Mouse (Mus musculus): ENCODE data around the gene Slc22a5. TPM values are rescaled to one million over a fixed set of nuclear protein-coding genes. Genes with fewer than 3 reads are reported as not detected.
A peak's percentile ranks its signal among the peaks of the same experiment; 100 is the strongest.
"Not testable (repeated sequence)": the region's sequence is repeated elsewhere in the genome, so short reads cannot be mapped to it uniquely, and the experiment has no call there.

Gene Slc22a5
- polyA plus RNA-seq, 1 experiment from 2014 or later = 9.4 TPM

DNA sequence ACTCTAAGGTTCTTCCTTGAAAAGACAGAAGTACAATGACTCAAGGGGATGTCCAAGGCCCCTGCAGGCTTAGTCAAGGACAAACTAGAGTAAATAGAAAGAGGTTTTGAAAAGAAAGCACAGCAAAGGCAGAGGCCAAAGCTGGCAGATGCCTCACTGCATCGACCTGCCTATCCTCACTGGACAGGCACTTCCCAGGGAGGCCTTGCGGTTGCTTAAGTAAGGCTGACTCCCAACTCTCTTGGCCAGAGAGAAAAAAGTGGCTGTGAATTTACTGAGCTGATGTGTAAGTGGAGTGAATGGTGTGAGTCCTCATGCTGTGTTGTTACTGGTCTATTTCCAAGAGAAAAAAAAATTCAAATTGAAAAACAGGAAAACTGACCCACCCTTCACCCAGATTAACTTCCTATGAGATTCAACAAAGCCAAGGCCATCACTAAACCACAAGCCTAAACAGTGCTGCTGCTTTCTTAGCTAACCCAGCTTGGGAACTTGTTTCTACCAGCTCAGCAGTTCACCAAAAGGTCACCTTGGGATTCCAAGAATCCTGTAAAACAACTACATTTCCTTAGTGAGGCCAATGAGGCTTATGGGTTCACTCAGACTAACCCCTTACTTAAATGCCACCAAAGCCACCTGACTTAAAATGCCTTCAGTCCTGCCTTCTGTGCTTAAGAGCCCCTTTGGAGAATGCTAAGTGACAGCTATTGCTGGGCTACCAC is 19.5 kb downstream of the Slc22a5 start:
- no peaks in the 10 kb centered on the region for H3K9me3 ChIP-seq (replicated peaks; ENCODE audit: control insufficient read depth, low read length)
- H3K36me3 ChIP-seq (ENCODE audit: control insufficient read depth, insufficient read depth, low read length) = no peaks in the 10 kb centered on the region
- no peaks in the 10 kb centered on the region for H3K4me1 ChIP-seq (ENCODE audit: control insufficient read depth, insufficient read depth, low read length)
- H3K27ac ChIP-seq (ENCODE audit: low read length) = 0 out of 2 replicates have a peak overlapping the region, but pooled peaks have one; percentile 22
- H3K4me3 ChIP-seq (replicated peaks; ENCODE audit: low read length) = no peak overlapping the region
- no peak for ATAC-seq (ENCODE audit: insufficient read depth, low FRiP score)
- no peaks in the 10 kb centered on the region for H3K27me3 ChIP-seq (ENCODE audit: control insufficient read depth, insufficient read depth, low read length)
- 89% methylated on average over 2 of the region's 2 CpGs for WGBS
- no peak overlapping the region for H3K4me2 ChIP-seq (ENCODE audit: low read depth, low read length)
- H3K9ac ChIP-seq (ENCODE audit: low read length) = no peak overlapping the region

DNA sequence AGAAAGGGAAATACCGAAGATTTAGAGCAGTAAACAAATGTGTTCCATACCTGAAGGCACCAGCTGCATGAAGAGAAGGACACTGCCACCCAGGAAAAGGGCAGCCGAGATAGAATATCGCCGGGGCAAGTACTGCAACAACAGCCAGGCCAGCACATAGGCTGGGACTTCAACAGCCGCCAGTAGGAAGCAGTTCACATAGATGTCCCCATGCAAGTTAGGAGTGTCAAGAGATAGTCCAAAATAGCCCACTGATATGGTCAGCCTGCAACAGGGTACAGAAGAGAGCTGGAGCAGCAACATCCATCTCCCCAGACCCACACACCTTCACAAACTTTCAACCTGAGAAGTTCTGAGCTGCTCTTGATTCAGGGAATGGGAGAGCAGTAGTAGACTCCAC is 22.3 kb downstream of the Slc22a5 start:
- Histone ChIP-seq H3K27me3 (ENCODE audit: control insufficient read depth, insufficient read depth, low read length) (no peaks in the 10 kb centered on the region), H3K4me2 (ENCODE audit: low read depth, low read length) (no peak overlapping the region), H3K4me1 (ENCODE audit: control insufficient read depth, insufficient read depth, low read length) (no peaks in the 10 kb centered on the region), H3K4me3 (replicated peaks; ENCODE audit: low read length) (no peak overlapping the region), H3K9me3 (replicated peaks; ENCODE audit: control insufficient read depth, low read length) (no peaks in the 10 kb centered on the region), H3K9ac (ENCODE audit: low read length) (no peak overlapping the region), H3K36me3 (ENCODE audit: control insufficient read depth, insufficient read depth, low read length) (no peaks in the 10 kb centered on the region), H3K27ac (ENCODE audit: low read length) (no peak overlapping the region)
- 89% methylated on average over 5 of the region's 5 CpGs for WGBS
- ATAC-seq (ENCODE audit: insufficient read depth, low FRiP score) = no peak

DNA sequence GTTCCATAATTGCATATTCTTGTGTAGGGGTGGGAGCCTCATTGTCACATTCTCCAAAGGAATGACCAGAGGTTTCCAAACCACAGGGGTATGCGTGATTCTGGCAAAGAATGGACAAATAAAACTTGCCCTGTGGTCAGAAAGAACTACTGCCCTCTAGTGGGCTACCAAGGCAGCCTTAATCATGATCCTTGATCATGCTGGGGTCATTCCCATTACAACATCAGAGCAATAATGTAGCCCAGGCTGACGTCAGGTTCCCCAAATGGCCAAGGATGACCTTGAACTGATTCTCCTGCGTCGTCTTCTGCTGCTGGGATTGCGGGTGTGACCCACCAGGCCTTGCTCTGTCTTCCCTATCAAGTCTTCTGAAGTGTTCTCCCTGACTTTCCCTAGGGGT is 23.1 kb downstream of the Slc22a5 start:
- not testable (repeated sequence) for ATAC-seq (ENCODE audit: insufficient read depth, low FRiP score); H3K27me3 ChIP-seq (ENCODE audit: control insufficient read depth, insufficient read depth, low read length); H3K36me3 ChIP-seq (ENCODE audit: control insufficient read depth, insufficient read depth, low read length); H3K4me3 ChIP-seq (replicated peaks; ENCODE audit: low read length); H3K9me3 ChIP-seq (replicated peaks; ENCODE audit: control insufficient read depth, low read length); H3K4me2 ChIP-seq (ENCODE audit: low read depth, low read length); H3K27ac ChIP-seq (ENCODE audit: low read length); H3K9ac ChIP-seq (ENCODE audit: low read length); H3K4me1 ChIP-seq (ENCODE audit: control insufficient read depth, insufficient read depth, low read length)
- WGBS = 40% methylated on average over 5 of the region's 5 CpGs

DNA sequence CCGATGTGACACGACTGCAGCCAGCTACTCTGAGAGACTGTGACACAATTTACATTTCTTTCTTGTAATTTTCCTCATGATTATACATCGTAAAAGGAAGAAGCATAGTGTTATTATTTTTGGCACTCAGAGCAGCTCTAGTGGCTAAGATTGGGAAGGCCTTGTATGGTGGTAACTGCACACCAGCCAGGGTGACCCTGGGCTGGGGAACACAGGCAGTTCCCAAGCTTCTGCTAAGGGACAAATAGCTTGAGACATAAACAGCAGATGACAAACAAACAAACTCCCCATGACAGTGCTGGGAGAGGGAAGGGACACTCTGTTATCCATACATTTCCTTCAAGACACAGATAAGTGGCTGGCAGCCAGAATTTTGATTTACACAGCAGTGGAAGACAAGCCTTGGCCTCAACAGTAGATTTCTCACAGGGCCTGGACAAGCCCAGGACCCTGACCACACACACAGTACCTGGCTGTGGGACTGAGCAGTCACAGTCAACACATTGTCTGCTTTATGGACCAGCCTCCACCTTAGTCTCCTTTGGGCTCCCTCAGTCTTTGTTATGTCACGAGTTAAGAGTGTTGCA is 26.6 kb downstream of the Slc22a5 start:
- not testable (repeated sequence) for H3K36me3 ChIP-seq (ENCODE audit: control insufficient read depth, insufficient read depth, low read length); H3K9ac ChIP-seq (ENCODE audit: low read length); ATAC-seq (ENCODE audit: insufficient read depth, low FRiP score); H3K27me3 ChIP-seq (ENCODE audit: control insufficient read depth, insufficient read depth, low read length); H3K4me2 ChIP-seq (ENCODE audit: low read depth, low read length); H3K4me3 ChIP-seq (replicated peaks; ENCODE audit: low read length); H3K9me3 ChIP-seq (replicated peaks; ENCODE audit: control insufficient read depth, low read length); H3K27ac ChIP-seq (ENCODE audit: low read length); H3K4me1 ChIP-seq (ENCODE audit: control insufficient read depth, insufficient read depth, low read length)
- 75% methylated on average over 1 of the region's 4 CpGs for WGBS

DNA sequence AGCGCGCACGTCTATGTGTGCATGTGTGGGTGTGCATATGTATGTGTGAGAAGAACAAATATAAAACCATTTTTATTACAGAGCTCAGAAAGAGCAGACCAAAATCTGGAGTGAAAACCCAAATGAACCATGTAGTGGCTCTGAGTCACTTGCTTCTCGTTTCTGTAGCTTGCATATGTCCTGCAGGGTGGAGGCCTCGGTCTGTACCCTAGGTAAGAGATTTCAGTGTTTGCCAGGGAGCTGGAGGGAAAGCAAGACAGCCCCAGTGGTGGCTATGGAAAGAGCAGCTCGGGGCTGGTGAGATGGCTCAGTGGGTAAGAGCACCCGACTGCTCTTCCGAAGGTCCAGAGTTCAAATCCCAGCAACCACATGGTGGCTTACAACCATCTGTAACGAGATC is 30.5 kb downstream of the Slc22a5 start:
- not testable (repeated sequence) for H3K9me3 ChIP-seq (replicated peaks; ENCODE audit: control insufficient read depth, low read length); H3K36me3 ChIP-seq (ENCODE audit: control insufficient read depth, insufficient read depth, low read length); ATAC-seq (ENCODE audit: insufficient read depth, low FRiP score); H3K4me2 ChIP-seq (ENCODE audit: low read depth, low read length); H3K4me3 ChIP-seq (replicated peaks; ENCODE audit: low read length); H3K9ac ChIP-seq (ENCODE audit: low read length); H3K27ac ChIP-seq (ENCODE audit: low read length); H3K27me3 ChIP-seq (ENCODE audit: control insufficient read depth, insufficient read depth, low read length); H3K4me1 ChIP-seq (ENCODE audit: control insufficient read depth, insufficient read depth, low read length)
- 79% methylated on average over 8 of the region's 9 CpGs for WGBS

DNA sequence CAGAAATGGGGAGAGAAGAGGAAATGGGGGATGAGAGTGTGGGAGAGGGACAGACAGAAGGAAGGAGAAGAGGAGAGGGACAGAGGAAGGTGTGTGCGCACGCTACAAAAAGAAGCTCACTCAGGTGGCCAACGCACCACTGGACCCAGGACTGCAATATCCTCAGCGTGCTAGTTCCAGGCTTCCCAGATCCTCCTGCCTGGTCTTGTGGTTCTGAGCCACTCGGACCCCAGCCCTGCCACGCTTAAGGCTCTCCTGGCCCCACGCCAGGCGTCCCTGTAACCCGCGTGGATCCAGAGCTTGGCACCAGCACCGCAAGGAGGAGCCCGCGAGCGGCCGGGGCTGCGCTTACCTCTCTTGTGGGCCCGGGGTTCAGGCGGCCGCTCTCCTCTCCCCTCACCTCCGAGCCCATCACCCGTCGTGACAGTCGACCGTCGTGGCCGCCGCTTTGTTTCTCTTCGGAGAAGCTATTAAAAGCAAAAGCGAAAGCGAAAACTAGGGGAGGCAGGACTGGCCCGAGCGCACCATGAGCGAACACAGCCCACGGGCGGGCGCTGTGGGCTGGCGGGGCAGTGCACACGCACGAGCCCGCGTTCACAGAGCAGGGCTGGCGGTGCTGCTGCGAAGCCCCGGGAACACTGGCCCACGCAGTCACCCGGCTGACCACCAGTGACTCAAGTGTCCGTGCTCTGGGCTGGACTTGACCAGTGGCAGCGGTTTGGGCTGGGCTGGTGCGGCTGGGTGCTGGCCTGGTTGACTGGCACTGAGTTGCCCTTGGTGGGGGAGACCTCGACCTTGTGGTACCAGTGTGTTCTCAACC is 32.5 kb downstream of the Slc22a5 start, which contains the start of gene Gm12216:
Gm12216 (minus strand) TSS at position 496 of the 820 bp plus-strand sequence.
- WGBS = 9% methylated on average over 43 of the region's 50 CpGs
- not testable (repeated sequence) for H3K27me3 ChIP-seq (ENCODE audit: control insufficient read depth, insufficient read depth, low read length); H3K9me3 ChIP-seq (replicated peaks; ENCODE audit: control insufficient read depth, low read length); H3K4me1 ChIP-seq (ENCODE audit: control insufficient read depth, insufficient read depth, low read length); H3K27ac ChIP-seq (ENCODE audit: low read length); H3K36me3 ChIP-seq (ENCODE audit: control insufficient read depth, insufficient read depth, low read length)
- peak within 1 kb of the TSS; percentile 78 for H3K9ac ChIP-seq (ENCODE audit: low read length)
- peak within 1 kb of the TSS; percentile 63 for H3K4me3 ChIP-seq (replicated peaks; ENCODE audit: low read length)
- peak within 1 kb of the TSS; percentile 72 for H3K4me2 ChIP-seq (ENCODE audit: low read depth, low read length)
- ATAC-seq (ENCODE audit: insufficient read depth, low FRiP score) = peak; percentile 82

DNA sequence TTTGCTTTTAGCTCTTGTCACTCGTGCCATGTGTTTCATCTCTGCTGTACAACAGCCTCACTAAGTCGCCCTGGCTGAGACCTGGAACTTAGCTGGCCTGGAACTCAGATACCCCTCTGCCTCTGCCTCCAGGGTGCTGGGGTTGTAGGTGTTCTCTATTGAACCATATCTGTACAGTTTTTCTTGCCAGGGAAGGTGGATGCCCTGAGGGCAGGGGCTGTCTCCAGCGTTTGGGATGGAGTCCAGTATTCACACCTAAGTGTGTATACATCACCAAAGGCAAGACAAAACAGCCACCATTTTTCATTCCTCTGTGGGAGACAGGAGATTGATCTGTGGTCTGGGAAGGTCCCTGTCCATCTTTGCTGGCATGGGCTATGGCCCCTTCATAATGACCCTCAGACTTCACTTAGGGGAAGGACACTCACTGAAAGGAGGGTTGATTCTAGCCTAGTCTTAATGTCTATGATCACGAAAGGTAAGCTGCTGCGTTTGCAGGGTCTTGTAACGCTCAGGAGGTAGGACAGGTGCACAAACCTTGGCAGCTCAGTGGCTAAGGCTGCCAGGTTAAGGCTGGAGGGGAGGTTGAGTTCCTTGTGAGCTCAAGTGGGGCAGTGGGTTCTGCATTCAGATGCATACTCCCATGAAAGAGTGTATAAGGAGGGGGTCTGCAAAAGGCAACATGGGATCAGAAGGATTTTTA is 33.3 kb downstream of the Slc22a5 start:
- Histone ChIP-seq H3K36me3 (ENCODE audit: control insufficient read depth, insufficient read depth, low read length) (no peaks in the 10 kb centered on the region), H3K27ac (ENCODE audit: low read length) (no peak overlapping the region), H3K27me3 (ENCODE audit: control insufficient read depth, insufficient read depth, low read length) (no peaks in the 10 kb centered on the region), H3K4me3 (replicated peaks; ENCODE audit: low read length) (no peak overlapping the region), H3K9ac (ENCODE audit: low read length) (peak overlapping the region; percentile 78; the same call in 1 of the 2 replicates), H3K9me3 (replicated peaks; ENCODE audit: control insufficient read depth, low read length) (no peaks in the 10 kb centered on the region), H3K4me1 (ENCODE audit: control insufficient read depth, insufficient read depth, low read length) (peaks cover 3% of the 10 kb centered on the region; the same call in 1 of the 2 replicates), H3K4me2 (ENCODE audit: low read depth, low read length) (peak overlapping the region; percentile 72; the same call in 1 of the 2 replicates)
- ATAC-seq (ENCODE audit: insufficient read depth, low FRiP score) = no peak
- 77% methylated on average over 6 of the region's 6 CpGs for WGBS

DNA sequence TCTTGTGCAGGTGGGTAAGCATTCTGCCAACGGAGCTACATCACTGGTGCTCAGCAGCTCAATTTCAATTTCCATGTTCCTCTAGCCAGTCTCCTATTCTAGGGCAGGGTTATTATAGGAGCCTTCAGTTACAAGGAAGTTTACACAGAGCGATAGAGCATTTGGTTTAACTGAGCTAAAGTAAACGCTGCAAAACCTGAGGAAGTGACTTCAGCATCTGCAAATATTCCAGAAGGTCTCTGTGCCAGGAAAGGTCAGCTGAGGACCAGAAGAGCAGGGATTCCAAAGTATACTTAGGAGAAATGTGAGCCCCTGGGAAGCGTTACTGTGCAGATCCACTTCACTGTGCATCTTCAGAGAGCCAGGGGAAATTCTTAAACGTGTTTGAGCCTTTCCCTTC is 37.8 kb downstream of the Slc22a5 start:
- H3K9me3 ChIP-seq (replicated peaks; ENCODE audit: control insufficient read depth, low read length) = no peaks in the 10 kb centered on the region
- H3K4me3 ChIP-seq (replicated peaks; ENCODE audit: low read length) = no peak overlapping the region
- no peaks in the 10 kb centered on the region for H3K27me3 ChIP-seq (ENCODE audit: control insufficient read depth, insufficient read depth, low read length)
- ATAC-seq (ENCODE audit: insufficient read depth, low FRiP score) = peak; percentile 24; the same call in 1 of the 2 replicates
- H3K9ac ChIP-seq (ENCODE audit: low read length) = no peak overlapping the region
- peaks cover 18% of the 10 kb centered on the region for H3K4me1 ChIP-seq (ENCODE audit: control insufficient read depth, insufficient read depth, low read length)
- H3K36me3 ChIP-seq (ENCODE audit: control insufficient read depth, insufficient read depth, low read length) = no peaks in the 10 kb centered on the region
- WGBS = 9% methylated on average over 5 of the region's 5 CpGs
- H3K4me2 ChIP-seq (ENCODE audit: low read depth, low read length) = no peak overlapping the region
- H3K27ac ChIP-seq (ENCODE audit: low read length) = peak overlapping the region; percentile 7; the same call in 1 of the 2 replicates

All from stomach, embryonic 16.5 days (tissue).